Mouse (Mus musculus): ENCODE measurements around the gene Lgals2. TPM values are rescaled to one million over a fixed set of nuclear protein-coding genes. Genes with fewer than 3 reads are reported as not detected.

The Lgals2 gene
- total RNA-seq, 2 experiments from 2014 or later, result not detected

- Histone ChIP-seq H3K27ac (no peak overlapping the region), H3K4me3 (no peak overlapping the region)
- intact Hi-C loops (cut with DNase I), result no loop called here
- no peak for TF ChIP-seq CTCF (IDR thresholded peaks at IDR 0.05)
- no peak for DNase-seq (ENCODE audit: extremely low spot score in 1 of 2, low spot score in 2 of 2)
These were observed 24.3 kb downstream of the Lgals2 start for GRCm38 (mm10) chr15:78830742-78831719.

- peak; percentile 33 for TF ChIP-seq CTCF (IDR thresholded peaks at IDR 0.05)
- no peak overlapping the region for H3K4me3 ChIP-seq
- H3K27ac ChIP-seq, result no peak overlapping the region
- DNase-seq (ENCODE audit: extremely low spot score in 1 of 2, low spot score in 2 of 2), result no peak
- intact Hi-C loops (cut with DNase I), result no loop called here
These were observed 25.7 kb downstream of the Lgals2 start for GRCm38 (mm10) chr15:78829636-78830035.

- TF ChIP-seq CTCF (IDR thresholded peaks at IDR 0.05), result no peak
- intact Hi-C loops (cut with DNase I), result no loop called here
- H3K4me3 ChIP-seq, result no peak overlapping the region
- H3K27ac ChIP-seq, result no peak overlapping the region
- no peak for DNase-seq (ENCODE audit: extremely low spot score in 1 of 2, low spot score in 2 of 2)
These were observed 27.0 kb downstream of the Lgals2 start for GRCm38 (mm10) chr15:78828315-78828714.

GRCm38 (mm10) chr15:78826213-78827204 is 28.8 kb downstream of the Lgals2 start:
- peak; percentile 97 for TF ChIP-seq CTCF (IDR thresholded peaks at IDR 0.05)
- H3K4me3 ChIP-seq, result no peak overlapping the region
- DNase-seq (ENCODE audit: extremely low spot score in 1 of 2, low spot score in 2 of 2), result peak; percentile 62 to 68
- no peak overlapping the region for H3K27ac ChIP-seq
- intact Hi-C loops (cut with DNase I), result loop anchor here (1.0 kb wide), 2 partner anchors 22 to 44 kb away; no protein-coding TSS in a partner anchor

- Histone ChIP-seq H3K27ac (no peak overlapping the region), H3K4me3 (no peak overlapping the region)
- no peak for DNase-seq (ENCODE audit: extremely low spot score in 1 of 2, low spot score in 2 of 2)
- TF ChIP-seq CTCF (IDR thresholded peaks at IDR 0.05), result no peak
- intact Hi-C loops (cut with DNase I), result no loop called here
These were observed 39.3 kb downstream of the Lgals2 start for GRCm38 (mm10) chr15:78816074-78816391.

- intact Hi-C loops (cut with DNase I), result no loop called here
- DNase-seq (ENCODE audit: extremely low spot score in 1 of 2, low spot score in 2 of 2), result no peak
- no peak overlapping the region for H3K27ac ChIP-seq
These were observed 39.8 kb downstream of the Lgals2 start for GRCm38 (mm10) chr15:78815314-78816073.

GRCm38 (mm10) chr15:78813603-78814002 is 41.7 kb downstream of the Lgals2 start:
- H3K27ac ChIP-seq, result no peak overlapping the region
- intact Hi-C loops (cut with DNase I), result no loop called here
- no peak for TF ChIP-seq CTCF (IDR thresholded peaks at IDR 0.05)
- DNase-seq (ENCODE audit: extremely low spot score in 1 of 2, low spot score in 2 of 2), result no peak
- no peak overlapping the region for H3K4me3 ChIP-seq

More at GRCm38 (mm10) chr15:78815314-78816073, 39.8 kb downstream of the Lgals2 start:
- no peak for TF ChIP-seq CTCF (IDR thresholded peaks at IDR 0.05)
- H3K4me3 ChIP-seq, result no peak overlapping the region

GRCm38 (mm10) chr15:78810146-78810545 is 45.2 kb downstream of the Lgals2 start:
- intact Hi-C loops (cut with DNase I), result no loop called here
- H3K4me3 ChIP-seq, result no peak overlapping the region
- TF ChIP-seq CTCF (IDR thresholded peaks at IDR 0.05), result no peak
- DNase-seq (ENCODE audit: extremely low spot score in 1 of 2, low spot score in 2 of 2), result no peak
- H3K27ac ChIP-seq, result no peak overlapping the region

GRCm38 (mm10) chr15:78809739-78810138 is 45.6 kb downstream of the Lgals2 start:
- Histone ChIP-seq H3K27ac (no peak overlapping the region), H3K4me3 (no peak overlapping the region)
- no peak for TF ChIP-seq CTCF (IDR thresholded peaks at IDR 0.05)
- DNase-seq (ENCODE audit: extremely low spot score in 1 of 2, low spot score in 2 of 2), result no peak
- intact Hi-C loops (cut with DNase I), result no loop called here

GRCm38 (mm10) chr15:78808980-78809379 is 46.3 kb downstream of the Lgals2 start:
- intact Hi-C loops (cut with DNase I), result no loop called here
- TF ChIP-seq CTCF (IDR thresholded peaks at IDR 0.05), result no peak
- H3K4me3 ChIP-seq, result no peak overlapping the region
- DNase-seq (ENCODE audit: extremely low spot score in 1 of 2, low spot score in 2 of 2), result no peak
- H3K27ac ChIP-seq, result no peak overlapping the region

GRCm38 (mm10) chr15:78807141-78807540 is 48.2 kb downstream of the Lgals2 start:
- H3K4me3 ChIP-seq, result no peak overlapping the region
- no peak overlapping the region for H3K27ac ChIP-seq
- DNase-seq (ENCODE audit: extremely low spot score in 1 of 2, low spot score in 2 of 2), result no peak
- no peak for TF ChIP-seq CTCF (IDR thresholded peaks at IDR 0.05)
- intact Hi-C loops (cut with DNase I), result no loop called here

All from left cerebral cortex, adult 2 months (tissue).